Mouse (Mus musculus) cerebellum, adult 2 months (tissue): Measurements from ENCODE around the gene Sh2d3c. TPM values are rescaled to one million over a fixed set of nuclear protein-coding genes. Genes with fewer than 3 reads are reported as not detected.

Experiments
- DNase-seq, 2 experiments: peaks; one replicate each; pipeline ENCODE4 v3.0.0; 2021
- H3K27ac ChIP-seq: fragments of 200-500 bp; 2 replicates; pipeline ENCODE4 v1.5.1; 2012; ENCODE audit warnings: low read length, control low read depth, inconsistent platforms; ENCODE audit not compliant: insufficient read depth
- H3K27me3 ChIP-seq: fragments of 200-500 bp; 2 replicates; pipeline ENCODE4 v1.6.1; 2012; ENCODE audit warnings: inconsistent platforms, mild to moderate bottlenecking, low read length, moderate library complexity; ENCODE audit not compliant: control insufficient read depth, insufficient read depth
- H3K4me1 ChIP-seq: fragments of 200-500 bp; 2 replicates; pipeline ENCODE4 v1.6.1; 2011; ENCODE audit warnings: low read length; ENCODE audit not compliant: control insufficient read depth, insufficient read depth
- H3K4me3 ChIP-seq: fragments of 200-500 bp; replicated peaks from 2 replicates; pipeline ENCODE3; 2011; ENCODE audit warnings: mild to moderate bottlenecking, low read depth, low read length, control low read depth; ENCODE audit not compliant: insufficient read depth
- CTCF ChIP-seq: fragments of 200-500 bp; IDR thresholded peaks from 2 replicates; pipeline ENCODE4 v1.5.1; 2011; ENCODE audit warnings: low read depth, mild to moderate bottlenecking, control low read depth, low read length, moderate library complexity, borderline replicate concordance; ENCODE audit not compliant: insufficient read depth
- POLR2A ChIP-seq: fragments of 200-500 bp; IDR thresholded peaks from 2 replicates; pipeline ENCODE4 v1.6.1; 2011; ENCODE audit warnings: low read length, control low read depth, borderline replicate concordance; ENCODE audit not compliant: insufficient read depth
- WGBS: fragments of 180-500 bp; shearing (Covaris S2); methylation state at CpG from one replicate; pipeline ENCODE4 v1.1.7; 2018; 5-methylcytosine and 5-hydroxymethylcytosine counted together
- polyA plus RNA-seq: library from polyadenylated mRNA; depleted of rRNA; stranded (reverse); fragments of >200 nt; gene quantifications from 2 replicates; pipeline ENCODE4 v1.2.3, GENCODE M21; 2012

Sh2d3c gene
- polyA plus RNA-seq, 1 experiment: 47.0 TPM

GRCm38 (mm10) chr2:32730854-32731253, 10.0 kb downstream of the Sh2d3c start:
- 47% methylated on average over 11 of the region's 11 CpGs for WGBS
- Histone ChIP-seq H3K4me3 (no peak overlapping the region), H3K4me1 (no peaks in the 10 kb centered on the region), H3K27ac (no peak overlapping the region), H3K27me3 (no peaks in the 10 kb centered on the region)
- no peak for DNase-seq
- TF ChIP-seq POLR2A (no peak), CTCF (no peak)

- Histone ChIP-seq H3K4me3 (no peak overlapping the region), H3K27me3 (no peaks in the 10 kb centered on the region), H3K4me1 (no peaks in the 10 kb centered on the region), H3K27ac (no peak overlapping the region)
- 75% methylated on average over 4 of the region's 4 CpGs for WGBS
- no peak for TF ChIP-seq POLR2A
- TF ChIP-seq CTCF: no peak
- DNase-seq: no peak
These were observed 11.1 kb downstream of the Sh2d3c start for GRCm38 (mm10) chr2:32731911-32732310.

- no peak for DNase-seq
- H3K4me1 ChIP-seq: no peaks in the 10 kb centered on the region
These were observed 11.8 kb downstream of the Sh2d3c start for GRCm38 (mm10) chr2:32732695-32733094.

GRCm38 (mm10) chr2:32734480-32734879, 13.6 kb downstream of the Sh2d3c start:
- no peaks in the 10 kb centered on the region for H3K4me1 ChIP-seq
- H3K27me3 ChIP-seq: no peaks in the 10 kb centered on the region
- no peak overlapping the region for H3K4me3 ChIP-seq
- whole genome bisulfite sequencing: 26% methylated on average over 4 of the region's 4 CpGs
- TF ChIP-seq POLR2A (no peak), CTCF (no peak)
- no peak overlapping the region for H3K27ac ChIP-seq
- DNase-seq: no peak

More at GRCm38 (mm10) chr2:32732695-32733094, 11.8 kb downstream of the Sh2d3c start:
- Histone ChIP-seq H3K27ac (no peak overlapping the region), H3K4me3 (no peak overlapping the region), H3K27me3 (no peaks in the 10 kb centered on the region)
- TF ChIP-seq POLR2A (no peak), CTCF (no peak)
- WGBS: 87% methylated on average over 6 of the region's 6 CpGs

GRCm38 (mm10) chr2:32734933-32735332, 14.1 kb downstream of the Sh2d3c start:
- 75% methylated on average over 4 of the region's 4 CpGs for WGBS
- Histone ChIP-seq H3K27me3 (no peaks in the 10 kb centered on the region), H3K27ac (no peak overlapping the region), H3K4me3 (no peak overlapping the region), H3K4me1 (no peaks in the 10 kb centered on the region)
- no peak for DNase-seq
- TF ChIP-seq POLR2A: no peak
- no peak for TF ChIP-seq CTCF

GRCm38 (mm10) chr2:32736306-32736829, 15.5 kb downstream of the Sh2d3c start:
- 65% methylated on average over 3 of the region's 3 CpGs for WGBS
- H3K4me3 ChIP-seq: no peak overlapping the region
- H3K27me3 ChIP-seq: no peaks in the 10 kb centered on the region
- no peak for TF ChIP-seq POLR2A
- no peak for TF ChIP-seq CTCF
- H3K4me1 ChIP-seq: no peaks in the 10 kb centered on the region
- no peak for DNase-seq
- H3K27ac ChIP-seq: no peak overlapping the region

GRCm38 (mm10) chr2:32737008-32737407, 16.2 kb downstream of the Sh2d3c start:
- Histone ChIP-seq H3K4me1 (no peaks in the 10 kb centered on the region), H3K27me3 (no peaks in the 10 kb centered on the region), H3K27ac (no peak overlapping the region), H3K4me3 (no peak overlapping the region)
- TF ChIP-seq CTCF (no peak), POLR2A (no peak)
- no peak for DNase-seq
- WGBS: 64% methylated on average over 6 of the region's 6 CpGs

- 65% methylated on average over 4 of the region's 4 CpGs for WGBS
These were observed 18.5 kb downstream of the Sh2d3c start for GRCm38 (mm10) chr2:32739311-32739710.

More at GRCm38 (mm10) chr2:32739311-32739710, 18.5 kb downstream of the Sh2d3c start:
- TF ChIP-seq CTCF (no peak), POLR2A (no peak)
- H3K4me1 ChIP-seq: peaks cover 13% of the 10 kb centered on the region
- H3K27me3 ChIP-seq: no peaks in the 10 kb centered on the region
- H3K27ac ChIP-seq: no peak overlapping the region
- no peak overlapping the region for H3K4me3 ChIP-seq
- no peak for DNase-seq
